Mouse (Mus musculus): Measurements from ENCODE around the gene Zcchc2.

Gene Zcchc2

DNA sequence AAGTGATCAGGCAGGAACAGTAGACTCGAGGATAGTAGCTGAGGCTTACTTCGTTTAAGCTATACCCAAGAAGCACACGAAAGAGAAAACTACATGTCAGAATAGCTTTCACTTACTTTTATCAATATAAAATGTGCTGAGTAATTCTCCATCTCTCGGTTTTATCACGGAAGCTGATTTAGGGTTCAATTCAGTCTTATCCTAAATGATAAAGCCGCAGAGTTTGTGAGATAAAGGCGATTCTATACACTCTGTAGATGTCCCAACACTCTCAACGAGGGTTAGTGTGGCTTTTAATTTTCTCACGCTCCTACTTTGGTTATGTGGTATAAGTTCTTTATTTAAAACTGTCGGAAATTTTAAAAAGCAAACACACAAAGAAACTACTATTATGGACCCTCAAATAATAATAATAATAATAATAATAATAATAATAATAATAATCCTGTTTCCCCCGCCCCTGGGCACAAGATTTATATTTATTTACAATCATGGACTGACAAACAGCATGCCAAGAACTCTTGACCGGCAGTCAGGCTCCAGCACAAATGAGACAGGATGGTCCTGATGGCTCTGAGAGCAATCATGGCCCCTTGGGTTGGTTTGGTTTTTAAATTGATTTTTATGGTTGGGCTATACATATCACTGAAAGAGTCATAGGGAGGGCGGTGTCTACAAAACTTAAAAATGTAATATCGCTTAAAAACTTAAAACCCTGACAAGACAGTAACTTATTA is 1.1 kb upstream of the Zcchc2 start:
- no peak for DNase-seq (ENCODE audit: low spot score in 2 of 2)

DNA sequence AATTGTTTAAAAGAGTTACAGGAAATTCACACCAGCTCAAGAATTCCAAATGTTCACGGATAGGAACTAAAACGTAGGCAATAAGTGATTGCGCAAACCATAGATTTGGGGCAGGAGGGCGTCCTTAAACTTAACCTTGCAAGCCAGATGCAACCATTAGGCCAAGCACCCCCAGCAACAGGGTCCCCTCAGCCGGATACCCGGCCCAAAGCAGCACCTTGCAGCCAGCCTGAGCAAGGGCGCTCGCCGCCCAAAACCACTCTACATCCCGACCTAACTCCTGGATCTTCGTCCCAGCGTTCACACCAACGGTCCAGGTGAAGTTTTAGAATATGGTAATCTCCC is 594 bp upstream of the Zcchc2 start:
- DNase-seq (ENCODE audit: low spot score in 2 of 2), result no peak

DNA sequence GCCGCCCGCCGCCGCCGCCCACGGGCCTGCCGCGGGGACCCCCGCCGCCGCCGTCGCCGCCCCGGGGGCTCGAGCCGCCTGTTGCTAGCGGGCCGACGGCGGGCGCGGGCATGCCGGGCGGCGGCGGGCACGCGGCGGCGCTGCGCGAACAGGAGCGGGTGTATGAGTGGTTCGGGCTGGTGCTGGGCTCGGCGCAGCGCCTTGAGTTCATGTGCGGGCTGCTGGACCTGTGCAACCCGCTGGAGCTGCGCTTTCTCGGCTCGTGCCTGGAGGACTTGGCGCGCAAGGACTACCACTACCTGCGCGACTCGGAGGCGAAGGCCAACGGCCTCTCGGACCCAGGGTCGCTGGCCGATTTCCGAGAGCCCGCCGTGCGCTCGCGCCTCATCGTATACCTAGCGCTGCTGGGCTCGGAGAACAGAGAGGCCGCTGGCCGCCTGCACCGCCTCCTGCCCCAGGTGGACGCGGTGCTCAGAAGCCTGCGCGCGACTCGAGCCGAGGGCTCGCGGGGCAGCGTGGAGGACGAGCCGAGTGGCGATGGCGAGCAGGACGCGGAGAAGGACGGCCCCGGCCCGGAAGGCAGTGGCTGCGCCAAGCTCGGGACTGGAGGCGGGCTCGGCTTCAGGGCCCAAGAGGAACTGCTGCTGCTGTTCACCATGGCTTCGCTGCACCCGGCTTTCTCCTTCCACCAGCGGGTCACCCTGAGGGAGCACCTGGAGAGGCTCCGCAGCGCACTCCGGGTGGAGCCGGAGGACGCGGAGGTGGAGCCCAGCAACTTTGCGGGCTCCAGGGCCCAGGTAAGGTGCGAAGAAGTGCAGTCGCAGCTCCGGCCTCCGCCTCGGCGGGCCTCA is 930 bp downstream of the Zcchc2 start:
- DNase-seq (ENCODE audit: low spot score in 2 of 2), result peak; percentile 68 to 71

DNA sequence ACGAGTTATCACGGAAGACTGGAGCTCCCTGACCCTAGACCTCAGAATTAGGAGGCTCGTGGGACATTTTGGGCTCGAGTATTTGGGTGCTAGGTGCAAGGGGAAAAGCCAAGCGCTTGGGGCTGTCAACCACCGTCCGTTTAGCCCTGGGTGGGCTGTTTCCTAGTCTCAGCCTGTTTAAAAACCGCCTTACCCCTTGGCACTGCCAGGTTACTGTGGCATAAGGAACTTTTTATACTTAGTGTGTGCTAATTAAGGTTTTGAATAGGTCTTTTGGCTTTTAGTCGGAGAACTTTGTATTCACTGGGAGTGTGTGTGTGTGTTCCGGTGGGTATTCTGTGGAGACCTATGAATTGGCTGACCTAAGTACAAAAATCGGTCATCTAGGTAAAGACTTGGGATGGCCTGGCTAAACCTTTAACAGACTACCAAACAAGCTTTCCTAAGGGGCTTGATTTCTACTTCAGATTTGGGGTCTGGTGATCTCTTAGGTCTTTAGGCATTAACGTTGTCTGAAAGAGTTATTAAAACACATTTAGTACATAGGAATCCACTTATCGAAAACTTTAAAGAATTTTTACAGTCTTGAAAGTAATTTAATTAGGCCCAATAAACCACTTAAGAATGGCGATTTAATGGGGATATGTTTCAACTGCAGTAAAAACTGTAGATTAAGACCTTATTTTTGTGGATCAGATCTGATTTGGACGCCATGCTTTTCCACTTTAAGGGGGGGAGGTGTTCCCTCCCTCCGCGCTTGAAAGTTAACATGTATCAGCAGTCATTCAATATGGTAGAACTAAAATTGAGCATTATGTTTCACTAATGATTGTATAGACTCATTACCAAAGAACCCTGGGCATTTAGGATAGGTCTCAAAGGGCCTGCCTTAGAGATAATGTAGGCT is 2.0 kb downstream of the Zcchc2 start:
- DNase-seq (ENCODE audit: low spot score in 2 of 2), result no peak

DNA sequence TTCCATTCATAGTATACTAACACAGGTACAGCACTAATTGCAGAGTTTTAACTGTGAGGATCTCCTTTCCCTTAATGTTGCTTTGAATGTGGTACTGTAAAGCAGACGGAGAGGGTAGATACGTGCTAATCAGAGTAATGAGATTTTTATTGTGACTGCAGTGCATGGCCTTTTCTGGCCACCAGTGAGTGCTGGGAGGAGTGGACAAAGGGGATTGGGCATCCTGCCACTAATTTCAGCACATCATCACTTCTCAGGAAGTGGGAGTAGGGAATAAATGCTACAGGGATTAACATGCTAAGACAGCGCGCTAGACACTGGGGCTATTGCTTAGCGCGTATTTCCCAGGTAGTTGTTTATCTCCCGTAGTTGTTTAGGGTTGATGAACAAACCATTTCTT is 3.0 kb downstream of the Zcchc2 start:
- peak in 1 of 2 experiments; percentile 17 for DNase-seq (ENCODE audit: low spot score in 2 of 2)

DNA sequence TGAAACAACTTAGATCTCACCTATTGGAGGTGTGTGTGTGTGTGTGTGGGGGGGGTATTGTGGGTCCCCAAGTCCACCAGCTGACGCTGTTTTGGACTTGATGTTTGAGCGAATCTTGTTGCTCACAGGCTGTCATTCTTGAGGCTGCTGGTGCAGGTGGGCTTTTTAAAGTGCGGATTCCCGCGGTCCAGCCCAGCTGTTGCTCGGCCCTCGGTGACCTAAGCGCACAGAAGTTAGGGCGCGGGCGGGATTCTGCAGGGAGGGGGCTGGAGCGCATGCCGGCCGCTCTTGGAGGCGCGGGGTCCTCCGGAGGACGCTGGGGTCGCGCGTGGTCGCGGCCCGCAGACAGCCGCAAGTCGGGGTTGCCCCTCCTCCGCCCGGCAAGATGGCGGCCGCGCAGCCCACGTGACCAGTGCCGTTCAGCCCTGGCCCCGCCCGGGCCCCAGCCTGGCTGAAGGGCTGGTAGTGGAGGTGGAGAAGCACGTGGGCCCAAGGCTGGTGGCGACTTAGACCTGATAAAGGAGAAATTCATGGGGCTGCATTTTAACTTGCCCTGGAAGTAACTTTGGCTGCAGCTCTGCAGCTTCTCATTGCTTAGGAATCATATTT is 3.5 kb downstream of the Zcchc2 start:
- DNase-seq (ENCODE audit: low spot score in 2 of 2), result peak; percentile 87 to 88

DNA sequence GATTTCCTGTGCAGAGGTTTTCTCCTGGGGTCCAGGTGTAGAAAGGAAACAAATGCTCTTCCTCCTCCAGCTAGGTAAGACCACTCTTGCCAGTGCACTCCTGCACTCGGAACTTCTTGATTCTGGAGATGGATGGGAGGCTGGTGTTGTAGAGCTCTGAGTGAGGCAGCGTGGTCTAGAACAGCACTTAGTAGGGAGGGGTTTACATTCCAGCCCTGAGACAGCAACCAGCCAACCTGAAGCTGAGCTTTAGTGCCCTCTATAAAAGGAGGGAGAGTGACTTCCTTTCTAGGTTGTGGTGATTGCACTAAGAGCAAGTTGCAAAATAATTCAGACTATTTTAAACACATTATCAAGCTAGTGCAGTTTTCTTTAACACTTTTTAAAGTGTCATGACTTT is 5.8 kb downstream of the Zcchc2 start:
- no peak for DNase-seq (ENCODE audit: low spot score in 2 of 2)

DNA sequence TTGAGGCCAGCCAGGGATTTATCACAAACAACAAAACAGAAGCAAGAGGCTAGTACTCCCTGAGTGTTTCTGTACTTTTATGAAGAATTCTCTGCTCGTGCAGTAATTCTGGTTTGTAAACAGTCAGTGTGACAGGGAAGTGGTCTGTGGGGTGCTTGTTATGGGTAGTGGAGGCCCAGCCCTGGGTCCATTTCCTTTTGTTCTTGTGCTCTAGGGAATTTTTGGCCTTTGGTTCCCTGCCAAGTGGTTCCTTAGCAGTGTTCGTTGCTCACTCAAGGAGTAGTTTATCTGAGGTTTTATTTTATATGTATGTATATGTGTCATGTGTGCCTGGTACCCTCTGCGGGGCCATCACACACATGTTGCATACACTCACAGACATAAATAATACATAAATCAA is 7.1 kb downstream of the Zcchc2 start:
- DNase-seq (ENCODE audit: low spot score in 2 of 2), result no peak

DNA sequence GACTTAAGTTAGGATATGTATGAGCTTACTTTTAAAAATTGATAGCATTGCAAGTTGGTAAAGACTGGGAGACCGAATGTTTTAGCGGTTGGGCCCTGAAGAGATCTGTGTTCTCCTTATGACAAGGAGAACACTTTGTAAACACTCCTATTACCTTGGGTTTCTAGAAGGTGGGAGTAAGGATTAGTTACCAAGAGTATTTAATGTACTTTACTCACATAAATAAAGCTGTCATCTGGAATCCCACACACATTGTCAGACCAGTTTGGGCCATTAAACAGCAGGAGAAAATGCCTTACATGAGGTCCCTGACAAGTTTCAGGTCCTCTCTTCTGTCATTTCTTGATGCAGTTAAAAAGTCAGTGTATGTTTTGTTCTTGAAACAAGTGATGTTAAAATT is 9.6 kb downstream of the Zcchc2 start:
- DNase-seq (ENCODE audit: low spot score in 2 of 2), result no peak

DNA sequence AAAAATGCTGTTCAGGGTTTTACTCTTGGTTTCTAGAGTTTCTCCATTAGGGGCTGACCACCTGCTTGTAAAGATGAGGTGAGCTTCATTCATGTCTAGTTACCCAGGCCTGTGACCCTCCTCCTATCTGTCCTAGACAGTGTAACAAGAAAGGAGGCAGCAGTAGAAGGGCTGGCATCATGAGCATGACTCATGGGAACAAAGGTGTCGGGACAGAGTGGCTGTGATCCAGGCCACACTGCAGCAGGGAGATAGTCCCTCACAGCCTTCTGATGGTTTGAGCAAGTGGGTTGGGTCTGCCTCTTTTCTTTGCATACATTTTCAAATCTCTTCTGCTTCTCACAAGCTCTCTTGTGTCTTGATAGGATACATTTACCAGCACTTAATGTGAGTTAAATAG is 17.4 kb downstream of the Zcchc2 start:
- DNase-seq (ENCODE audit: low spot score in 2 of 2), result no peak

DNA sequence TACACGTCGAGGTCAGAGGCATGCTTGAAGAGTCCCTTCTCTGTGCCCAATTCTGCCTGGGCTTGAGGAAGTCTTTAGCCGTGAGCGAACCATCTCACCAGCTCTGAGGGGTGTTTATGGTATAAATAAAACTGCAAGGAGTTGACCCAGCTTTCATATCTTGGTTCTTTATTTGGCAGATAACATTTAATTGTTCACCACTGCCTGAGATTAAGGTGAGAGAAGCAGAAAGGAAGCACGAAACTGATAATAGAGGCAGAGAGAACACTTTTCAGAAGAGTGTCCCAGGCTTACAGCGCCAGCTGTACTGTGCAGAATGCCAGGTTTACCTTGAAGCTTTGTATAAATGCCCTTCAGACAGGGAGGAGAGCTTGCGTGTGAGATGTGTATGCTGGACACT is 20.9 kb downstream of the Zcchc2 start:
- DNase-seq (ENCODE audit: low spot score in 2 of 2), result no peak

DNA sequence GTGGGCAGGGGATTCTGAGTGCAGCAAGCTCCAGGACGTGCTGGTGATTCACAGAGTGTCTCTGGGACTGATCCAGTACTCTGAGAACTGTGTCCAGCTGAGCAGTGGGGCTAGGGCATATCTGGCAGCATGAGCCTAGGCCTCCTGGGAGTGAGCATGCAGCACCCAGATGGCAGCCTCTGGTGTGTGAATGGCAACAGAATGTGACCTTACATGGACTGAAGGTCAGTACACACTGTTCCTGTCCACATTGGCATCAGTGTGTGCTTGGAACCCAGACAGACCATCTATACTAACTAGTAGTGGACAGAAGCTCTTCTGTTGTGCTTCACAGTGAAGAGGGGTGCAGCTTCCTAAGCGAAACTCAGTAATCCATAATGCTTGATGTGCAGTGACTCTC is 23.6 kb downstream of the Zcchc2 start:
- no peak for DNase-seq (ENCODE audit: low spot score in 2 of 2)

DNA sequence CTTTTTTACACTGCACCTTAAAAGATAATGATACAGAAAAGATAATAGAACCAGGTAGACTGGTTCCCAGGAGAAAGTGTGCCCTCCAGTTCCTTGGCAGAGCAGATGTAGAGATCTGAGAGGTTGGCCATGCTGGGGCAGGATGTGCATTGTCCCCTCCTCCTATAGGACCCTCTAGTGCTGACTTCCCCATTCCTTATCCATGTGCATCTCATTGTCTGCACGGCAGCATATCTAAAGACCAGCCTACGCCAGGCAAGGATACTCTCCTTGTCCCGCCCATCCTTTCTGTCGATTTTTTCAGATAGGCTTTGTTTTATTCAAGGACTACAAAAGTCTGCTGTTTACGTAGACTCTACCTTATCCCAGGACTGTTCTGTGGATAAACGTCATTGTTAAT is 26.1 kb downstream of the Zcchc2 start:
- no peak for DNase-seq (ENCODE audit: low spot score in 2 of 2)

DNA sequence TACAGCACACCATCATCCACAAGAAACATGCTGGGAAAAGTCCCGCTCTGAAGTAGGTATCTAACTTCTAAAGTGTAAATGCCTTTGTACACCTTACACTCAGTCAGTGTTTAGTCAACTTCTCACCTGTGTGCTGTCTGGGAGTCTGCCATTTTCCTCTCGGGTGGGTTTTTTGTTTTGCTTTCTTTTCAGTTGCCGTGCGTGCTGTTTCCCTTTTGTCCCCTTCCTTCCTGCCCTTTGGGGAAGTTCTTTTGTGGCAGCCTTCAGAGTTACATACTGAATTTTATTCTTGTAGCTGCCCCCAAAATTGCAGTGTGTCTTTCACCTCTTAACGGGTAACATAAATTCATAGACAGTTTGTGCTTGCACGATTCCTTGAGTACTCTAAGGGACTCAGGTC is 29.6 kb downstream of the Zcchc2 start:
- DNase-seq (ENCODE audit: low spot score in 2 of 2), result peak; percentile 40 to 54

DNA sequence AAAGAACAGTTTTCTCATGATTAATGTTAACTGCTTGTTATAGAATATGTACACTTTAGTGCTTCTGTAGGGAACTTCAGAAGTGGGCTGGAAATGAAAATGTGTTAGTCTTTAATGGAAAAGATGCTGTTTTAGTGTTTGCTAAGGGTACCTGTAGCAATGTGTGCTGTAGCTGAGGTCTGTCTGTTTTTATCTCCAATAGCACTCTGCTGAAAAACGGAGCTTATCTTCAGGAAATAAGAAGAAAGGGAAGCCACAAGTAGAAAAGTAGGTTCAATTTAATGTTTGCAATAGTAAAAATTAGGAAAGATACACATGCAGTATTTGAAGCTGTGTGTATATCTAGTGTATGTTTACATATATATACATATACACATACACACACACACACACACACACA is 32.8 kb downstream of the Zcchc2 start:
- no peak for DNase-seq (ENCODE audit: low spot score in 2 of 2)

DNA sequence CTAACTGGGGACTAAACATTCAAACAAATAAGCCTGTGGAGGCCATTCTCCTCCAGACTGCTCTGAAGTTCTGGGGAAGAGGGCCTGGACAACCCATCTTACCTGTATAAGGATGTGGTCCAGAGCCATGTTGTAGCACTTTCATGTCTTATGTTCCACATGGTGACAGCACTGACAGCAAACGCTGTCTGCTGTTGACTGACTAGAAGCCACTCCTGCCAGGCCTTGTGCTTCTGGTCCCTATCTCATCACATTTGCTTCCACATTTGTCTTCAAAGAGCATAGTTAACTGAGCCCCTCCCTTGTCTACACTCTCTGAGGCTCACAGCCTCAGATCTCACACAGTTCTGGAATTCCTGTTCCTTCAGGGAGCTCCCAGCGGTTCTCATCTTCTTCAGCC is 34.0 kb downstream of the Zcchc2 start:
- no peak for DNase-seq (ENCODE audit: low spot score in 2 of 2)

DNA sequence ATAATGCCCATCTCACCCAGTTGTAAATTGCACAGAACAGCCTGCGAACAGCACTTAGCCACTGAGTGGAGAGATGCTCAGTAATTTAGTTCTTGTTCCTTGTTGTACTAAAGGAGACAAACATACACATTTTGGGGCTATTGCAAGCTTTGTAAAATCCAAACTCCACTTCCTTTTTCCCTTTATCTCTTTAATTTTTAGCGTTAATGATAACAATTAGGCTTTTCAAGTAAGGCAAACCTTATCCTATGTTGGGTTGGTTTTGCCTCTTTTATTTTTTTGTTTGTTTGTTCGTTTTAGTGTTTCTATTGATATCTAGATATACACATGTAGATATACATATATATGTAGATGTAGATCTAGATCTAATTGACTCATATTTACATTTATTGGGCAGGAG is 34.6 kb downstream of the Zcchc2 start:
- no peak for DNase-seq (ENCODE audit: low spot score in 2 of 2)

DNA sequence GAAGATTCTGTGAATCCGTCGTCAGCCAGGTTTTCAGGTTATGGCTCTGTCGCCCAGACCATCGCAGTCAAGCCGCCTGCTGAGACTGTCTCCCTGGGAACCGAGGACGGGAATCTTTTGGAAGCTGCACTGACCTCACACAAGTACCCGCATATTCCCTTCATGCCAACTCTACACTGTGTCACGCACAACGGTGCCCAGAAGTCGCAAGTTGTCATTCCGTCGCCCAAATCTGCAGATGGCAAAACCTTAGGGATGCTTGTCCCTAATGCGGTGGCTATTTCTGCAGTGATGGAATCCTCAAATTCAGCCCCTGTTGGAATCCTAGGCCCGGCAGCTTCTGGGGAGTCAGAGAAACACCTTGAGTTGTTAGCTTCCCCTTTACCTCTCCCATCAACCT is 39.6 kb downstream of the Zcchc2 start:
- DNase-seq (ENCODE audit: low spot score in 2 of 2), result no peak

DNA sequence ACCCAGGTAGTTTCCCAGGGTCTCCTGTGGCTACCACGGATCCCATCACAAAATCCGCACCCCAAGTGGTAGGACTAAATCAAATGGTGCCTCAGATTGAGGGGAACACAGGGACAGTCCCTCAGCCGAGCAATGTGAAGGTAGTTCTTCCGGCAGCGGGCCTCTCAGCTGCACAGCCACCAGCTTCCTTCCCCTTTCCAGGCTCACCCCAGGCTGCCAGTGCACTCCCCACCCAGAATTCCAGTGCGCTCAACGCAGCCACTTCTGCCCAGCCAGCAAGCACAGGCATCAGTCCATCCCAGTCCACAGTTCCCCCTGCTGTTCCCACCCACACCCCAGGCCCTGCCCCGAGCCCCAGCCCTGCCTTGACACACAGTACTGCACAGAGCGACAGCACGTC is 40.1 kb downstream of the Zcchc2 start:
- DNase-seq (ENCODE audit: low spot score in 2 of 2), result peak; percentile 66 to 67

DNA sequence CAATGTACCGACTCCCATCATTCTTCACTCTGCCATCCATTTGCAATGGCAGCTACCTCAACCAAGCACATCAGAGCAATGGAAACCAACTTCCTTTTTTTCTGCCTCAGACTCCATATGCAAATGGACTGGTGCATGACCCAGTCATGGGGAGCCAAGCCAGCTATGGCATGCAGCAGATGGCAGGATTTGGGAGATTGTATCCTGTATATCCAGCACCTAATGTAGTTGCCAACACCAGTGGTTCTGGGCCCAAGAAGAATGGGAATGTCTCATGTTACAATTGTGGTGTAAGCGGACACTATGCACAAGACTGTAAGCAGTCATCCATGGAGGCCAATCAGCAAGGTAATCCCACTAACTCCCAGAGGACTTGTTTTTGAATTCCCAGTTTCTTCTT is 40.7 kb downstream of the Zcchc2 start:
- DNase-seq (ENCODE audit: low spot score in 2 of 2), result peak; percentile 9 to 14

DNA sequence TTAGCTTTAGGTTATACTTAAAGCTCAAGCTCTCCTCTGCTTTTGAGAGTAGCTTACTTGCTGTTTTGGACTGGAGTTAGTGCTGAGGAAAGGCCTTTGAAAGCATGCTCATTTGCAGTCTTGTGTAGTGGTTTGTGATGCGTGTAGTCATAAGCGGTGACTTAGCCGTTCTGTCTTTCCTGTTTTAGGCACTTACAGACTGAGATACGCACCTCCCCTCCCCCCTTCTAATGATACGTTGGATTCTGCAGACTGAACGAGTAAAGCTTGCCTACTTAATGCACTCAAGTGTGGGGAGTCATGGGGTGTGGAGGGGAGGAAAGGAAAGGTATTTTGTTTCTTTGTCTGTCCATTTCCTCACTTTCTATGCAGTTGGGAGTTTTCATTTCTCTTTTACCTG is 41.7 kb downstream of the Zcchc2 start:
- DNase-seq (ENCODE audit: low spot score in 2 of 2), result peak; percentile 26 to 37

DNA sequence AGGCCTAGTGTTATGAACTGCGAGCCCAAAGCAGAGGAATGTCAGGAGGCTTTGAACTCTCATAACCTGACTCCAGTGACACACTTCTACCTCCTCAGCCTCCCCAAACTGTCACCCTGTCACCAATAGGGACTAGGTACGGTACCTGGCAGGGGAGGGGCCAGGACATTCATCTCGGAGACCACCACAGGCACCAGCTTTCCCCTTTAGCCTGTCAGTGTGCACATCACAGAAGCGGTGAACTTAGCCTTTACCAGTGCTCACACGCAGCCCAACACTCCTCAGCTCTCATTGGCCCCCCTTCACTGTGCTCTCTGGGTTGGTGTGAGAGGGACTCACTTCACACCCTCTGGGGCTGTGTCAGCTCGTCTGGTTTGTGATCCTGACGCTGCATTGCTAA is 44.6 kb downstream of the Zcchc2 start:
- no peak for DNase-seq (ENCODE audit: low spot score in 2 of 2)
